Mouse (Mus musculus) embryonic stem cell, embryonic (primary cell): ENCODE data around the gene Sgtb.

Experiments used
- CTCF ChIA-PET, 4 experiments: fragments of 300-600 bp in 2 of 4; fragments of 350-600 bp in 2 of 4; sonication (Branson Sonifier 250); formaldehyde crosslinking; loops; one replicate each; lab custom pipeline; 2022; ENCODE audit warnings: inconsistent platforms in 2 of 4; lab: Charles Lee
- POLR2A ChIA-PET, 4 experiments: fragments of 300-600 bp in 2 of 4; fragments of 350-600 bp in 2 of 4; sonication (Branson Sonifier 250); formaldehyde crosslinking; loops; one replicate each; lab custom pipeline; 2022; ENCODE audit warnings: antibody characterized with exemption in 4 of 4, inconsistent platforms in 1 of 4; lab: Charles Lee

Sgtb gene

GRCm38 (mm10) chr13:104109288-104109815 lies at the start of gene Sgtb, which contains the start of gene Nln:
Sgtb (plus strand) TSS chr13:104109741.
Nln (minus strand) TSS chr13:104109614.
- POLR2A ChIA-PET = interaction anchor here in 3 of 4 experiments (0.6 to 5.3 kb wide), 10 partner anchors 9 to 1014 kb away, joined by 3 to 37 read pairs (median 4); partner anchors contain the start of genes Cenpk (in 1 of the 3), Ppwd1 (in 1 of the 3) and Trappc13 (in 1 of the 3)
- CTCF ChIA-PET = no interaction called here

- CTCF ChIA-PET = no interaction called here
- POLR2A ChIA-PET = no interaction called here
These were observed 49.3 kb upstream of the Sgtb start for GRCm38 (mm10) chr13:104060231-104060630.

GRCm38 (mm10) chr13:104061975-104062750 lies 47.4 kb upstream of the Sgtb start:
- ChIA-PET CTCF (no interaction called here), POLR2A (interaction anchor here in 1 of 4 experiments (0.6 to 2.2 kb wide), 3 partner anchors 11 to 1039 kb away, joined by 3 to 6 read pairs (median 4); no protein-coding TSS in a partner anchor)

- POLR2A ChIA-PET = interaction anchor here in 1 of 4 experiments (0.8 to 2.2 kb wide), 2 partner anchors 10 to 32 kb away, joined by 4 to 6 read pairs; no protein-coding TSS in a partner anchor
These were observed 46.5 kb upstream of the Sgtb start for GRCm38 (mm10) chr13:104063061-104063460.

GRCm38 (mm10) chr13:104065649-104066347 lies 43.7 kb upstream of the Sgtb start:
- CTCF ChIA-PET = no interaction called here
- POLR2A ChIA-PET = interaction anchor here in 2 of 4 experiments (1.0 to 1.5 kb wide), 3 partner anchors 17 to 112 kb away, joined by 3 to 4 read pairs (median 4); partner anchors contain the start of gene Trappc13 (in 1 of the 2)

More at GRCm38 (mm10) chr13:104063061-104063460, 46.5 kb upstream of the Sgtb start:
- CTCF ChIA-PET = interaction anchor here in 1 of 4 experiments (0.5 kb wide), 1 partner anchor 474 kb away, joined by 3 read pairs; no protein-coding TSS in a partner anchor

GRCm38 (mm10) chr13:104069216-104069615 lies 40.3 kb upstream of the Sgtb start:
- ChIA-PET POLR2A (interaction anchor here in 2 of 4 experiments (0.5 to 1.6 kb wide), 2 partner anchors 14 to 301 kb away, joined by 4 to 9 read pairs; no protein-coding TSS in a partner anchor), CTCF (no interaction called here)

- POLR2A ChIA-PET = interaction anchor here in 1 of 4 experiments (0.8 kb wide), 1 partner anchor 9 kb away, joined by 3 read pairs; no protein-coding TSS in a partner anchor
- CTCF ChIA-PET = no interaction called here
These were observed 38.8 kb upstream of the Sgtb start for GRCm38 (mm10) chr13:104070703-104071102.

GRCm38 (mm10) chr13:104072351-104072750 lies 37.2 kb upstream of the Sgtb start:
- CTCF ChIA-PET = no interaction called here
- POLR2A ChIA-PET = interaction anchor here in 2 of 4 experiments (0.7 to 1.6 kb wide), 3 partner anchors 10 to 23 kb away, joined by 3 to 6 read pairs (median 4); no protein-coding TSS in a partner anchor

GRCm38 (mm10) chr13:104074230-104074629 lies 35.3 kb upstream of the Sgtb start:
- CTCF ChIA-PET = no interaction called here
- POLR2A ChIA-PET = interaction anchor here in 2 of 4 experiments (1.1 to 1.6 kb wide), 3 partner anchors 9 to 21 kb away, joined by 4 to 5 read pairs (median 5); no protein-coding TSS in a partner anchor

- POLR2A ChIA-PET = interaction anchor here in 2 of 4 experiments (1.4 to 1.6 kb wide), 2 partner anchors 20 kb away, joined by 5 read pairs; no protein-coding TSS in a partner anchor
- CTCF ChIA-PET = no interaction called here
These were observed 34.8 kb upstream of the Sgtb start for GRCm38 (mm10) chr13:104074731-104075130.

GRCm38 (mm10) chr13:104076993-104077392 lies 32.5 kb upstream of the Sgtb start:
- POLR2A ChIA-PET = interaction anchor here in 1 of 4 experiments (0.9 kb wide), 1 partner anchor 10 kb away, joined by 3 read pairs; no protein-coding TSS in a partner anchor
- CTCF ChIA-PET = no interaction called here

- CTCF ChIA-PET = no interaction called here
- POLR2A ChIA-PET = interaction anchor here in 2 of 4 experiments (0.8 to 4.5 kb wide), 7 partner anchors 9 to 161 kb away, joined by 3 to 22 read pairs (median 4); no protein-coding TSS in a partner anchor
These were observed 27.0 kb upstream of the Sgtb start for GRCm38 (mm10) chr13:104082504-104082903.

GRCm38 (mm10) chr13:104084600-104084999 lies 24.9 kb upstream of the Sgtb start:
- CTCF ChIA-PET = no interaction called here
- POLR2A ChIA-PET = interaction anchor here in 1 of 4 experiments (4.5 kb wide), 1 partner anchor 11 kb away, joined by 22 read pairs; no protein-coding TSS in a partner anchor

GRCm38 (mm10) chr13:104089387-104089786 lies 20.2 kb upstream of the Sgtb start:
- CTCF ChIA-PET = no interaction called here
- POLR2A ChIA-PET = interaction anchor here in 1 of 4 experiments (1.3 to 1.5 kb wide), 2 partner anchors 11 to 33 kb away, joined by 4 to 5 read pairs; no protein-coding TSS in a partner anchor

GRCm38 (mm10) chr13:104091734-104092133 lies 17.8 kb upstream of the Sgtb start:
- ChIA-PET CTCF (interaction anchor here in 1 of 4 experiments (0.6 kb wide), 1 partner anchor 246 kb away, joined by 4 read pairs; no protein-coding TSS in a partner anchor), POLR2A (interaction anchor here in 1 of 4 experiments (0.8 to 1.3 kb wide), 4 partner anchors 9 to 317 kb away, joined by 3 to 4 read pairs (median 3); partner anchors contain the start of gene Srek1)

GRCm38 (mm10) chr13:104094531-104095385 lies 14.8 kb upstream of the Sgtb start:
- ChIA-PET POLR2A (interaction anchor here in 3 of 4 experiments (0.8 to 6.1 kb wide), 23 partner anchors 10 to 325 kb away, joined by 3 to 37 read pairs (median 5); partner anchors contain the start of genes Srek1 (in 3 of the 3), Nln (in 2 of the 3), Sgtb (in 2 of the 3) and Trappc13 (in 1 of the 3)), CTCF (interaction anchor here in 1 of 4 experiments (1.0 kb wide), 1 partner anchor 12 kb away, joined by 3 read pairs; no protein-coding TSS in a partner anchor)

- ChIA-PET CTCF (no interaction called here), POLR2A (interaction anchor here in 3 of 4 experiments (0.6 to 6.1 kb wide), 13 partner anchors 9 to 322 kb away, joined by 3 to 37 read pairs (median 7); partner anchors contain the start of genes Srek1 (in 2 of the 3), Nln (in 1 of the 3) and Sgtb (in 1 of the 3))
These were observed 13.6 kb upstream of the Sgtb start for GRCm38 (mm10) chr13:104095955-104096354.
